Mouse (Mus musculus) lung, adult 10 weeks (tissue): Measurements from ENCODE around the gene Shkbp1. TPM values are rescaled to one million over a fixed set of nuclear protein-coding genes. Genes with fewer than 3 reads are reported as not detected.

Source experiments
- polyA plus RNA-seq: library from polyadenylated mRNA; stranded (reverse); fragments of 350-450 nt; fragmentation: Illumina TruSeq; extraction: RNeasy Lipid Tissue Mini Kit (QIAGEN cat#74804); gene quantifications from one replicate; pipeline ENCODE4 v1.2.3, GENCODE M21; 2014; ENCODE audit warnings: low read depth, low replicate concordance; ENCODE audit not compliant: insufficient read depth

The Shkbp1 gene
- 25.2 TPM for polyA plus RNA-seq

GRCm38 (mm10) chr7:27355745-27356240 is at the start of gene Shkbp1:
Shkbp1 (minus strand) TSS chr7:27356019.

GRCm38 (mm10) chr7:27356861-27357594 is 1.2 kb upstream of the Shkbp1 start, which contains the start of gene Gm20479:
Gm20479 (minus strand) TSS chr7:27357419.

GRCm38 (mm10) chr7:27337175-27337853 is 18.5 kb downstream of the Shkbp1 start, which contains the start of gene Ltbp4:
Ltbp4 (minus strand) TSS chr7:27337692.

Other genes starting within 250 kb of the Shkbp1 start
- gene Cyp2f2, start 236.1 kb downstream of the Shkbp1 start, polyA plus RNA-seq, result 1,698 TPM
- not detected for gene Cyp2t4, start 202.3 kb downstream of the Shkbp1 start, polyA plus RNA-seq
- gene Egln2, start 189.2 kb downstream of the Shkbp1 start, polyA plus RNA-seq, result 58.1 TPM
- 40.8 TPM for gene Rab4b, start 177.1 kb downstream of the Shkbp1 start, polyA plus RNA-seq
- gene Gm21983, start 174.9 kb downstream of the Shkbp1 start, polyA plus RNA-seq, result not detected
- gene Mia, start 174.9 kb downstream of the Shkbp1 start, polyA plus RNA-seq, result 13.1 TPM
- 4.4 TPM for gene BC024978, start 160.2 kb downstream of the Shkbp1 start, polyA plus RNA-seq
- gene Snrpa, start 159.7 kb downstream of the Shkbp1 start, polyA plus RNA-seq, result 42.6 TPM
- gene Itpkc, start 127.4 kb downstream of the Shkbp1 start, polyA plus RNA-seq, result 4.7 TPM
- 28.4 TPM for gene Coq8b, start 123.0 kb downstream of the Shkbp1 start, polyA plus RNA-seq
- 7.2 TPM for gene Numbl, start 97.6 kb downstream of the Shkbp1 start, polyA plus RNA-seq
- 197 TPM for gene Ltbp4, start 18.3 kb downstream of the Shkbp1 start, polyA plus RNA-seq
- not detected for gene Gm20479, start 1.4 kb upstream of the Shkbp1 start, polyA plus RNA-seq
- 0.08 TPM for gene Sptbn4, start 91.7 kb upstream of the Shkbp1 start, polyA plus RNA-seq
- 48.4 TPM for gene Blvrb, start 92.0 kb upstream of the Shkbp1 start, polyA plus RNA-seq
- 13.6 TPM for gene Sertad3, start 117.7 kb upstream of the Shkbp1 start, polyA plus RNA-seq
- 48.4 TPM for gene Sertad1, start 130.9 kb upstream of the Shkbp1 start, polyA plus RNA-seq
- gene Prx, start 143.3 kb upstream of the Shkbp1 start, polyA plus RNA-seq, result 62.3 TPM
- 0.24 TPM for gene Hipk4, start 167.2 kb upstream of the Shkbp1 start, polyA plus RNA-seq
- 72.1 TPM for gene Pld3, start 197.2 kb upstream of the Shkbp1 start, polyA plus RNA-seq
- 9.6 TPM for gene 2310022A10Rik, start 197.2 kb upstream of the Shkbp1 start, polyA plus RNA-seq
- gene Akt2, start 235.5 kb upstream of the Shkbp1 start, polyA plus RNA-seq, result 70.6 TPM